Mouse (Mus musculus) limb, embryonic 15.5 days (tissue): ENCODE results near the gene Rasl10b. TPM values are rescaled to one million over a fixed set of nuclear protein-coding genes. Genes with fewer than 3 reads are reported as not detected.

ENCODE experiments used
- polyA plus RNA-seq: library from polyadenylated mRNA; unstranded; fragments of >200 nt; fragmentation: Nextera tagmentation; extraction: Ambion mirVana; gene quantifications from 2 replicates; pipeline ENCODE4 v1.2.1, GENCODE M21; 2015

Rasl10b gene
- polyA plus RNA-seq, 1 experiment from 2014 or later, result 2.8 TPM

Other genes with a start within 250 kb of the Rasl10b start
- 0.30 and 0.31 TPM in 2 replicates for gene Slfn4, start 234.0 kb upstream of the Rasl10b start, polyA plus RNA-seq
- gene Slfn3, start 217.8 kb upstream of the Rasl10b start, polyA plus RNA-seq, result 0.93 and 1.0 TPM in 2 replicates
- 0.10 and 0.18 TPM in 2 replicates for gene Slfn14, start 122.4 kb upstream of the Rasl10b start, polyA plus RNA-seq
- gene Ap2b1, start 110.1 kb upstream of the Rasl10b start, polyA plus RNA-seq, result 47.8 and 48.9 TPM in 2 replicates
- gene Pex12, start 106.6 kb upstream of the Rasl10b start, polyA plus RNA-seq, result 13.2 and 14.1 TPM in 2 replicates
- gene Gas2l2, start 20.3 kb downstream of the Rasl10b start, polyA plus RNA-seq, result 0.05 TPM in 1 of 2 replicates, not detected in the other
- 0.35 and 0.64 TPM in 2 replicates for gene 1700020L24Rik, start 28.5 kb downstream of the Rasl10b start, polyA plus RNA-seq
- 2.7 and 3.4 TPM in 2 replicates for gene Mmp28, start 53.9 kb downstream of the Rasl10b start, polyA plus RNA-seq
- 10.5 and 12.1 TPM in 2 replicates for gene Taf15, start 63.9 kb downstream of the Rasl10b start, polyA plus RNA-seq
- not detected in 2 replicates for gene Heatr9, start 113.0 kb downstream of the Rasl10b start, polyA plus RNA-seq
- gene Ccl5, start 121.4 kb downstream of the Rasl10b start, polyA plus RNA-seq, result 0.37 and 1.0 TPM in 2 replicates
- gene Ccl9, start 169.5 kb downstream of the Rasl10b start, polyA plus RNA-seq, result 8.8 and 8.9 TPM in 2 replicates
- gene Ccl6, start 183.9 kb downstream of the Rasl10b start, polyA plus RNA-seq, result 6.3 and 6.7 TPM in 2 replicates
- not detected in 2 replicates for gene Rpl9-ps1, start 236.5 kb downstream of the Rasl10b start, polyA plus RNA-seq
- gene Ccl3, start 240.2 kb downstream of the Rasl10b start, polyA plus RNA-seq, result 0.56 and 0.73 TPM in 2 replicates